14 mouse cellular contexts compared by ENCODE assay signal in the genomic region with DNA sequence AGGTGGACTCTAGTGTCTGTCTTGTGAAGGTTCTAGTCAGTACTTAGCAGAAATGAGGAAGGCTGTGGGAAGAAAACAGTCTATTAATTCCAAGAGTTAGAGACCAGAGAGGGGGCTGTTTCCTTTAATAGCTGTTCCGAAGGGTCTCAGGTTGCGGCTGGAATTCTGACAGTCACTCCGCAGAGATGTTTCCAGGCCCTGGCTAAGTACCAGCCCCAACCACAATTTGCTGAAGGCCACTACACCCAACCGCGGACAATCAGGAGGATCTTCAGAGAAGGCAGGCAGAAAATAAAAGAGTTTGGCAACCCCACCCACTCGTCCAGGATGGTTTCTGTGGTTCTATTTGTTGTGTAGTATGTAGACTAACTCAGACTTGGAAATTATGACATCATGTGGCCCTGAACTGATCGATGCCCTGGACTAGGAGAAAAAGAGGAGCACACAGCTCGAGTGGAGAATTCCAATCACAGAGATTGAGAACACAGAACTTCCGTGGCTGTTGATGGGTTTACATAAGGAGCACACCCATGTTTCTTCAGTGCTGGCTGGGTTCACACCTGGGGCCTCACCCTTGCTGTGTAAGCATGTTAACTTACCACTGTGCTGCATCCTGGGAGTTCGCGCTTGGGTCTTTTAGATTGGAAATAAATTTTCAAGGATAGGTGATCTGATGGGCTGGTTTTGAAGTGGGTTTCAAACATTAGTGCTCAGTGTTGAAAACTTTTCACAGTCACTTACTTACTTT. TPM values are rescaled to one million over a fixed set of nuclear protein-coding genes. Genes with fewer than 3 reads are reported as not detected.
A peak's percentile ranks its signal among the peaks of the same experiment; 100 is the strongest.
DNase-seq lines count a peak whose midpoint lies in the region; ATAC-seq and TF ChIP-seq lines count a peak whose summit lies in the region.
"Had no signal": no experiment of that assay in that cellular context is flagged by ENCODE, and none has a peak within 500 bp of the region (broad histone marks: within the 10 kb centered on the region; RNA-seq: fewer than 3 reads in every experiment).

No protein-coding gene starts in this region.

- H3K4me2 ChIP-seq in heart, embryonic 13.5 days, result peak overlapping the region; percentile 71
- H3K4me2 ChIP-seq in myocyte (ENCODE audit: low read depth), result peak overlapping the region; percentile 93

- no peaks in the 10 kb centered on the region for H3K27me3 ChIP-seq in heart, embryonic 13.5 days (replicated peaks)
- no peaks in the 10 kb centered on the region for H3K27me3 ChIP-seq in myocyte (ENCODE audit: control insufficient read depth, insufficient read depth, insufficient read length)

- peak overlapping the region; percentile 60 for H3K4me3 ChIP-seq in heart, embryonic 13.5 days
- H3K4me3 ChIP-seq in myocyte, result peak overlapping the region; percentile 19
- H3K4me3 ChIP-seq: megakaryocyte, embryonic 14.5 days had no signal

- no peaks in the 10 kb centered on the region for H3K9me3 ChIP-seq in heart, embryonic 13.5 days
- H3K9me3 ChIP-seq: megakaryocyte, embryonic 14.5 days had no signal

- peak overlapping the region; percentile 97 for H3K27ac ChIP-seq in heart, embryonic 13.5 days (replicated peaks)

- WGBS in heart, embryonic 13.5 days, result 44% methylated on average over 11 of the region's 11 CpGs

- H3K79me2 ChIP-seq in myocyte (ENCODE audit: control insufficient read depth, insufficient read depth), result no peaks in the 10 kb centered on the region

- ATAC-seq in heart, embryonic 13.5 days (ENCODE audit: extremely low read depth, insufficient number of reproducible peaks, low FRiP score, low TSS enrichment), result no peak
- ATAC-seq: hindbrain, embryonic 16.5 days had no signal

- peak overlapping the region; percentile 89 for H3K9ac ChIP-seq in heart, embryonic 13.5 days

- H3K36me3 ChIP-seq in heart, embryonic 13.5 days, result no peaks in the 10 kb centered on the region
- H3K36me3 ChIP-seq in myocyte (ENCODE audit: control insufficient read depth, insufficient read depth), result no peaks in the 10 kb centered on the region

- no peak overlapping the region for H3ac ChIP-seq in myocyte (ENCODE audit: control insufficient read depth, insufficient read length)

- peak; percentile 48 for DNase-seq in adrenal gland, adult 2 months
- no peak for DNase-seq in adrenal gland, postnatal 4 days (ENCODE audit: low spot score in 2 of 2)
- no peak for DNase-seq in heart, postnatal 14 days
- DNase-seq in gastrocnemius, postnatal 25 days, result peak; percentile 62
- DNase-seq in thymus, postnatal 4 days, result no peak
- DNase-seq in right cerebral cortex, postnatal 25 days, result no peak
- DNase-seq: cerebellum, postnatal 36 days; lung, adult 18-20 months; right cerebral cortex, postnatal 4 days had no signal

- peaks cover 48% of the 10 kb centered on the region for H3K4me1 ChIP-seq in heart, embryonic 13.5 days

- intact Hi-C loops in heart, postnatal 14 days (cut with DNase I), result no loop called here

- no peak for TF ChIP-seq POLR2A in myocyte (IDR thresholded peaks at IDR 0.05; ENCODE audit: insufficient read length, low read depth)

TF ChIP-seq in myocyte, 11 proteins besides CTCF, POLR2A, EP300 and RAD21:
- TF ChIP-seq SRF (IDR thresholded peaks at IDR 0.05; ENCODE audit: control insufficient read depth, insufficient read length, low read depth), result no peak
- TF ChIP-seq MYOG (IDR thresholded peaks at IDR 0.05; ENCODE audit: control insufficient read depth in 1 of 3, insufficient read depth in 1 of 3, insufficient read length in 2 of 3, low read depth in 2 of 3), result no peak
- TF ChIP-seq CEBPB (IDR thresholded peaks at IDR 0.05; ENCODE audit: insufficient read depth, poor library complexity, severe bottlenecking), result no peak
- no peak for TF ChIP-seq REST (IDR thresholded peaks at IDR 0.05; ENCODE audit: insufficient read depth, insufficient read length)
- TF ChIP-seq USF1 (IDR thresholded peaks at IDR 0.05; ENCODE audit: low read depth), result no peak
- no peak for TF ChIP-seq E2F4 (IDR thresholded peaks at IDR 0.05; ENCODE audit: insufficient read depth)
- no peak for TF ChIP-seq POLR2AphosphoS2 (IDR thresholded peaks at IDR 0.05; ENCODE audit: insufficient read length, low read depth)
- TF ChIP-seq TCF3 (IDR thresholded peaks at IDR 0.05; ENCODE audit: insufficient read length, low read depth), result no peak
- no peak for TF ChIP-seq MYOD1 (IDR thresholded peaks at IDR 0.05; ENCODE audit: control insufficient read depth in 1 of 3, insufficient read length in 2 of 3, low read depth in 2 of 3)
- no peak for TF ChIP-seq TCF12 (IDR thresholded peaks at IDR 0.05; ENCODE audit: insufficient read depth, poor library complexity, severe bottlenecking)
- TF ChIP-seq MAX (IDR thresholded peaks at IDR 0.05; ENCODE audit: low read depth), result no peak

RNA-seq across cellular contexts. Expression of a gene that starts 1.4 kb away (rescaled TPM):
- total RNA-seq in adrenal gland, adult 2 months (2021), result 10 to 100 TPM; 25.1 to 30.0 TPM
- polyA plus RNA-seq in adrenal gland, adult 2 months (2012; rRNA removed), result 2.4 and 3.3 TPM in 2 replicates
- total RNA-seq in adrenal gland, postnatal 4 days (2021), result 10 to 100 TPM in 1 of 2 experiments, 1 to 10 TPM in 1; 9.0 to 23.2 TPM
- polyA plus RNA-seq in heart, embryonic 13.5 days (2015; fragmentation: Nextera tagmentation; extraction: Ambion mirVana), result 520 and 554 TPM in 2 replicates
- 100 to 1,000 TPM; 569 to 662 TPM for total RNA-seq in heart, postnatal 14 days (2021)
- total RNA-seq in gastrocnemius, postnatal 25 days (2021), result 100 to 1,000 TPM; 960 to 980 TPM
- polyA plus RNA-seq in myocyte (2012; fragmentation: generic; extraction: Trizol), result 32.7 TPM

RNA-seq across cellular contexts. Expression of a gene that starts 9.6 kb away (rescaled TPM):
- total RNA-seq in adrenal gland, adult 2 months (2021), result 1 to 10 TPM; 1.2 to 3.0 TPM
- polyA plus RNA-seq in adrenal gland, adult 2 months (2012; rRNA removed), result 0.86 and 1.0 TPM in 2 replicates
- 1 to 10 TPM; 3.2 to 4.4 TPM for total RNA-seq in adrenal gland, postnatal 4 days (2021)
- 1.2 and 1.6 TPM in 2 replicates for polyA plus RNA-seq in heart, embryonic 13.5 days (2015; fragmentation: Nextera tagmentation; extraction: Ambion mirVana)
- total RNA-seq in heart, postnatal 14 days (2021), result under 1 TPM; 0.71 to 0.91 TPM
- total RNA-seq in gastrocnemius, postnatal 25 days (2021), result under 1 TPM; 0.35 to 0.43 TPM
- 0.18 TPM for polyA plus RNA-seq in myocyte (2012; fragmentation: generic; extraction: Trizol)

RNA-seq across cellular contexts. Expression of a gene that starts 33.9 kb away (rescaled TPM):
- total RNA-seq in adrenal gland, adult 2 months (2021), result under 1 TPM; 0.14 to 0.45 TPM
- polyA plus RNA-seq in adrenal gland, adult 2 months (2012; rRNA removed), result 0.03 and 0.04 TPM in 2 replicates
- total RNA-seq in adrenal gland, postnatal 4 days (2021), result 1 to 10 TPM in 1 of 2 experiments, under 1 TPM in 1; 0.37 to 1.8 TPM
- polyA plus RNA-seq in heart, embryonic 13.5 days (2015; fragmentation: Nextera tagmentation; extraction: Ambion mirVana), result 0.09 and 0.13 TPM in 2 replicates
- total RNA-seq in heart, postnatal 14 days (2021), result under 1 TPM in 1 of 2 experiments, not detected in 1; 0.10 TPM
- under 1 TPM in 1 of 2 experiments, not detected in 1; 0.11 TPM for total RNA-seq in gastrocnemius, postnatal 25 days (2021)
- 5.0 TPM for polyA plus RNA-seq in myocyte (2012; fragmentation: generic; extraction: Trizol)
- polyA plus RNA-seq: testis, adult 2 months had no signal

RNA-seq across cellular contexts. Expression of a gene that starts 56.5 kb away (rescaled TPM):
- 10 to 100 TPM; 23.4 to 45.2 TPM for total RNA-seq in adrenal gland, adult 2 months (2021)
- polyA plus RNA-seq in adrenal gland, adult 2 months (2012; rRNA removed), result 50.0 and 84.1 TPM in 2 replicates
- total RNA-seq in adrenal gland, postnatal 4 days (2021), result 10 to 100 TPM; 31.5 to 31.9 TPM
- 64.6 and 71.2 TPM in 2 replicates for polyA plus RNA-seq in heart, embryonic 13.5 days (2015; fragmentation: Nextera tagmentation; extraction: Ambion mirVana)
- 10 to 100 TPM; 12.6 to 14.4 TPM for total RNA-seq in heart, postnatal 14 days (2021)
- 1 to 10 TPM; 9.5 to 9.8 TPM for total RNA-seq in gastrocnemius, postnatal 25 days (2021)
- polyA plus RNA-seq in myocyte (2012; fragmentation: generic; extraction: Trizol), result 16.4 TPM

Comparison
In these comparisons a context has a peak if more than half of its experiments do, and no peak if none do; other contexts are left out.
1. DNase-seq: peak in adrenal gland, adult 2 months (single experiment) and gastrocnemius, postnatal 25 days (single experiment); none in adrenal gland, postnatal 4 days (0 of 2), heart, postnatal 14 days (0 of 2), thymus, postnatal 4 days (single experiment) and right cerebral cortex, postnatal 25 days (single experiment).
2. RNA of a gene that starts 1.4 kb away (total RNA-seq): 960 to 980 TPM in gastrocnemius, postnatal 25 days and 569 to 662 TPM in heart, postnatal 14 days; 25.1 to 30.0 TPM in adrenal gland, adult 2 months and 9.0 to 23.2 TPM in adrenal gland, postnatal 4 days; every median in the first group is over 10 times any median in the second.